9 mouse cellular contexts compared by ENCODE assay signal in genomic region chr2:164771123-164771522, GRCm38 (mm10). TPM values are rescaled to one million over a fixed set of nuclear protein-coding genes. Genes with fewer than 3 reads are reported as not detected.
DNase-seq lines count a peak whose midpoint lies in the region; ATAC-seq and TF ChIP-seq lines count a peak whose summit lies in the region.
"Had no signal": no experiment of that assay in that cellular context is flagged by ENCODE, and none has a peak within 500 bp of the region (broad histone marks: within the 10 kb centered on the region; RNA-seq: fewer than 3 reads in every experiment).

No protein-coding gene starts in this region.

- no peaks in the 10 kb centered on the region for H3K27me3 ChIP-seq in testis, adult 2 months (ENCODE audit: control insufficient read depth, insufficient read depth, low read length)
- H3K27me3 ChIP-seq in limb, embryonic 14.5 days (ENCODE audit: control insufficient read depth, insufficient read depth, low read length) = no peaks in the 10 kb centered on the region
- H3K27me3 ChIP-seq in stomach, embryonic 16.5 days (ENCODE audit: control insufficient read depth, insufficient read depth, low read length) = no peaks in the 10 kb centered on the region

- no peak overlapping the region for H3K9ac ChIP-seq in limb, embryonic 14.5 days (ENCODE audit: low read depth, low read length, severe bottlenecking)
- H3K9ac ChIP-seq in stomach, embryonic 16.5 days (ENCODE audit: low read length) = peak overlapping the region; percentile 88

- TF ChIP-seq POLR2A in testis, adult 2 months (IDR thresholded peaks at IDR 0.05; ENCODE audit: control insufficient read depth, low read depth, low read length) = no peak
- no peak for TF ChIP-seq POLR2A in limb, embryonic 14.5 days (IDR thresholded peaks at IDR 0.05; ENCODE audit: borderline replicate concordance, extremely low read depth, insufficient read depth, insufficient read length)

- H3K4me2 ChIP-seq in limb, embryonic 14.5 days (replicated peaks; ENCODE audit: low read depth, low read length, severe bottlenecking) = peak overlapping the region; percentile 72
- peak overlapping the region; percentile 79 for H3K4me2 ChIP-seq in stomach, embryonic 16.5 days (ENCODE audit: low read depth, low read length)

- H3K4me1 ChIP-seq in testis, adult 2 months (ENCODE audit: control insufficient read depth, insufficient read depth, low read length) = peaks cover 10% of the 10 kb centered on the region
- H3K4me1 ChIP-seq in limb, embryonic 14.5 days (ENCODE audit: control insufficient read depth, insufficient read depth, low read length) = peaks cover 6% of the 10 kb centered on the region
- H3K4me1 ChIP-seq in stomach, embryonic 16.5 days (ENCODE audit: control insufficient read depth, insufficient read depth, low read length) = peaks cover 30% of the 10 kb centered on the region

- peaks cover 9% of the 10 kb centered on the region for H3K36me3 ChIP-seq in testis, adult 2 months (ENCODE audit: control insufficient read depth, insufficient read depth, low read length)
- peaks cover 39% of the 10 kb centered on the region for H3K36me3 ChIP-seq in limb, embryonic 14.5 days (ENCODE audit: control insufficient read depth, insufficient read depth, low read length)
- peaks cover 10% of the 10 kb centered on the region for H3K36me3 ChIP-seq in stomach, embryonic 16.5 days (ENCODE audit: control insufficient read depth, insufficient read depth, low read length)

- no peak for TF ChIP-seq CTCF in testis, adult 2 months (IDR thresholded peaks at IDR 0.05; ENCODE audit: control insufficient read depth, insufficient read depth, insufficient replicate concordance, low read depth, low read length)

- WGBS in limb, embryonic 14.5 days = 78% methylated on average over 8 of the region's 8 CpGs
- WGBS in stomach, embryonic 16.5 days = 67% methylated on average over 8 of the region's 8 CpGs

- no peak overlapping the region for H3K27ac ChIP-seq in testis, adult 2 months (ENCODE audit: control insufficient read depth, insufficient read depth, low read depth, low read length)
- no peak overlapping the region for H3K27ac ChIP-seq in limb, embryonic 14.5 days (replicated peaks; ENCODE audit: low read depth, low read length)
- no peak overlapping the region for H3K27ac ChIP-seq in stomach, embryonic 16.5 days (ENCODE audit: low read length)

- DNase-seq in cerebellum, adult 9-10 months = peak; percentile 11
- no peak for DNase-seq in cerebellum, adult 9-11 months
- no peak for DNase-seq in testis, postnatal 14 days (ENCODE audit: low spot score)
- no peak for DNase-seq in limb, embryonic 14.5 days (ENCODE audit: low spot score)
- DNase-seq in c-Kit-positive CD71-positive TER-119-positive erythroid progenitor cells, embryonic 14.5 days (ENCODE audit: low spot score) = no peak
- no peak for DNase-seq in thymus, postnatal 10 days (ENCODE audit: low spot score in 2 of 2)
- DNase-seq: adrenal gland, postnatal 14 days had no signal

- no peaks in the 10 kb centered on the region for H3K9me3 ChIP-seq in limb, embryonic 14.5 days (ENCODE audit: control insufficient read depth, low read length)
- H3K9me3 ChIP-seq in stomach, embryonic 16.5 days (replicated peaks; ENCODE audit: control insufficient read depth, low read length) = no peaks in the 10 kb centered on the region

- H3K4me3 ChIP-seq in testis, adult 2 months (ENCODE audit: control insufficient read depth, low read depth, low read length) = peak overlapping the region; percentile 92
- H3K4me3 ChIP-seq in limb, embryonic 14.5 days (replicated peaks; ENCODE audit: low read length) = peak overlapping the region; percentile 70
- H3K4me3 ChIP-seq in stomach, embryonic 16.5 days (replicated peaks; ENCODE audit: low read length) = peak overlapping the region; percentile 98

- no peak for ATAC-seq in limb, embryonic 14.5 days (ENCODE audit: low FRiP score, low read depth)
- ATAC-seq in stomach, embryonic 16.5 days (ENCODE audit: insufficient read depth, low FRiP score) = no peak

RNA-seq across cellular contexts. Expression of gene Ube2c, which starts 1.4 kb away (rescaled TPM):
- 57.7 and 60.0 TPM in 2 replicates for polyA plus RNA-seq in testis, adult 2 months (2012; rRNA removed)
- 293 and 329 TPM in 2 replicates for polyA plus RNA-seq in limb, embryonic 14.5 days (2012; rRNA removed)
- polyA plus RNA-seq in limb, embryonic 14.5 days (2014; fragmentation: Nextera tagmentation; extraction: Ambion mirVana) = 279 and 305 TPM in 2 replicates
- 332 and 335 TPM in 2 replicates for polyA plus RNA-seq in stomach, embryonic 16.5 days (2015; fragmentation: Nextera tagmentation; extraction: Ambion mirVana)

RNA-seq across cellular contexts. Expression of gene Tnnc2, which starts 8.6 kb away (rescaled TPM):
- polyA plus RNA-seq in testis, adult 2 months (2012; rRNA removed) = 0.89 and 5.6 TPM in 2 replicates
- polyA plus RNA-seq in limb, embryonic 14.5 days (2012; rRNA removed) = 178 and 322 TPM in 2 replicates
- polyA plus RNA-seq in limb, embryonic 14.5 days (2014; fragmentation: Nextera tagmentation; extraction: Ambion mirVana) = 273 and 401 TPM in 2 replicates
- 15.7 and 377 TPM in 2 replicates for polyA plus RNA-seq in stomach, embryonic 16.5 days (2015; fragmentation: Nextera tagmentation; extraction: Ambion mirVana)

RNA-seq across cellular contexts. Expression of gene Snx21, which starts 14.5 kb away (rescaled TPM):
- polyA plus RNA-seq in testis, adult 2 months (2012; rRNA removed) = 9.7 and 11.9 TPM in 2 replicates
- 26.0 and 35.0 TPM in 2 replicates for polyA plus RNA-seq in limb, embryonic 14.5 days (2012; rRNA removed)
- polyA plus RNA-seq in limb, embryonic 14.5 days (2014; fragmentation: Nextera tagmentation; extraction: Ambion mirVana) = 29.2 and 34.0 TPM in 2 replicates
- polyA plus RNA-seq in stomach, embryonic 16.5 days (2015; fragmentation: Nextera tagmentation; extraction: Ambion mirVana) = 26.3 and 26.5 TPM in 2 replicates

RNA-seq across cellular contexts. Expression of gene Dnttip1, which starts 25.3 kb away (rescaled TPM):
- polyA plus RNA-seq in testis, adult 2 months (2012; rRNA removed) = 32.4 and 43.1 TPM in 2 replicates
- polyA plus RNA-seq in limb, embryonic 14.5 days (2012; rRNA removed) = 46.0 and 58.6 TPM in 2 replicates
- polyA plus RNA-seq in limb, embryonic 14.5 days (2014; fragmentation: Nextera tagmentation; extraction: Ambion mirVana) = 70.1 and 70.6 TPM in 2 replicates
- polyA plus RNA-seq in stomach, embryonic 16.5 days (2015; fragmentation: Nextera tagmentation; extraction: Ambion mirVana) = 58.0 and 58.3 TPM in 2 replicates

RNA-seq across cellular contexts. Expression of gene Wfdc3, which starts 25.4 kb away (rescaled TPM):
- 118 and 120 TPM in 2 replicates for polyA plus RNA-seq in testis, adult 2 months (2012; rRNA removed)
- polyA plus RNA-seq in limb, embryonic 14.5 days (2012; rRNA removed) = 0.67 and 0.79 TPM in 2 replicates
- polyA plus RNA-seq in limb, embryonic 14.5 days (2014; fragmentation: Nextera tagmentation; extraction: Ambion mirVana) = 0.37 and 0.50 TPM in 2 replicates
- 1.3 and 1.9 TPM in 2 replicates for polyA plus RNA-seq in stomach, embryonic 16.5 days (2015; fragmentation: Nextera tagmentation; extraction: Ambion mirVana)
